Mouse (Mus musculus) ES-E14 (cell line): Measurements from ENCODE around the gene Wdfy4. TPM values are rescaled to one million over a fixed set of nuclear protein-coding genes. Genes with fewer than 3 reads are reported as not detected.

Experiments
- DNase-seq: peaks from one replicate; pipeline ENCODE4 v3.0.0-alpha.2; 2013; ENCODE audit warnings: low read depth, low spot score
- H3K27ac ChIP-seq: 2 replicates; pipeline ENCODE4 v1.5.1; 2012; ENCODE audit warnings: low read depth, mild to moderate bottlenecking, low read length, moderate library complexity, mixed read lengths; ENCODE audit not compliant: poor library complexity, insufficient read depth, severe bottlenecking
- H3K36me3 ChIP-seq: 2 replicates; pipeline ENCODE4 v1.6.1; 2012; ENCODE audit warnings: mild to moderate bottlenecking, low read length, moderate library complexity, mixed read lengths; ENCODE audit not compliant: control insufficient read depth, poor library complexity, insufficient read depth, severe bottlenecking
- H3K4me1 ChIP-seq, 2 experiments: fragments of 150-350 bp in 1 of 2; sonication (generic) in 1 of 2; 2 replicates each; pipeline ENCODE4 v1.6.1; 2012; ENCODE audit warnings: low read length in 2 of 2, mild to moderate bottlenecking in 1 of 2, mixed read lengths in 1 of 2; ENCODE audit not compliant: control insufficient read depth in 2 of 2, insufficient read depth in 2 of 2, poor library complexity in 1 of 2
- H3K4me3 ChIP-seq, 2 experiments: fragments of 150-350 bp in 1 of 2; sonication (generic) in 1 of 2; 2 replicates each; pipeline ENCODE4 v1.5.1; 2012; ENCODE audit warnings: low read length in 2 of 2, low read depth in 1 of 2, mild to moderate bottlenecking in 1 of 2, mixed read lengths in 1 of 2; ENCODE audit not compliant: insufficient read depth in 1 of 2, poor library complexity in 1 of 2, severe bottlenecking in 1 of 2
- H3K9ac ChIP-seq: 2 replicates; pipeline ENCODE4 v1.6.1; 2012; ENCODE audit warnings: low read depth, mild to moderate bottlenecking, low read length, mixed read lengths; ENCODE audit not compliant: poor library complexity, insufficient read depth, severe bottlenecking
- H3K9me3 ChIP-seq: fragments of 150-350 bp; sonication (generic); 2 replicates; pipeline ENCODE4 v1.6.1; 2012; ENCODE audit warnings: low read depth, mild to moderate bottlenecking, low read length; ENCODE audit not compliant: control insufficient read depth, insufficient read depth
- CHD2 ChIP-seq: IDR thresholded peaks from 2 replicates; pipeline ENCODE4 v1.6.1; 2014; ENCODE audit warnings: mild to moderate bottlenecking, low read depth, low read length, inconsistent platforms
- HCFC1 ChIP-seq: IDR thresholded peaks from 2 replicates; pipeline ENCODE4 v1.6.1; 2012; ENCODE audit warnings: low read length, inconsistent platforms, borderline replicate concordance; ENCODE audit not compliant: insufficient read depth
- MAFK ChIP-seq: IDR thresholded peaks from 2 replicates; pipeline ENCODE4 v1.6.1; 2014; ENCODE audit warnings: mild to moderate bottlenecking, low read depth, low read length, inconsistent platforms; ENCODE audit not compliant: insufficient read depth
- ZC3H11A ChIP-seq: IDR thresholded peaks from 2 replicates; pipeline ENCODE4 v1.6.1; 2012; ENCODE audit warnings: low read depth, mild to moderate bottlenecking, inconsistent platforms, low read length, borderline replicate concordance
- ZNF384 ChIP-seq: IDR thresholded peaks from 2 replicates; pipeline ENCODE4 v1.6.1; 2012; ENCODE audit warnings: low read depth, low read length, inconsistent platforms
- in situ Hi-C, 2 experiments: fragments of 600-800 bp; cut with MboI; formaldehyde crosslinking; loops; one replicate each; pipeline ENCODE4 v1.15.1; 2025; ENCODE audit warnings: low sequenced_read_pairs in 2 of 2, inconsistent platforms in 1 of 2; ENCODE audit not compliant: unreplicated experiment in 2 of 2
- total RNA-seq: library from RNA; depleted of rRNA; stranded (reverse); fragments of 300-350 nt; gene quantifications from 2 replicates; pipeline ENCODE4 v1.2.3, GENCODE M21; 2012

The Wdfy4 gene
- total RNA-seq, 1 experiment = 1.1 TPM

DNA sequence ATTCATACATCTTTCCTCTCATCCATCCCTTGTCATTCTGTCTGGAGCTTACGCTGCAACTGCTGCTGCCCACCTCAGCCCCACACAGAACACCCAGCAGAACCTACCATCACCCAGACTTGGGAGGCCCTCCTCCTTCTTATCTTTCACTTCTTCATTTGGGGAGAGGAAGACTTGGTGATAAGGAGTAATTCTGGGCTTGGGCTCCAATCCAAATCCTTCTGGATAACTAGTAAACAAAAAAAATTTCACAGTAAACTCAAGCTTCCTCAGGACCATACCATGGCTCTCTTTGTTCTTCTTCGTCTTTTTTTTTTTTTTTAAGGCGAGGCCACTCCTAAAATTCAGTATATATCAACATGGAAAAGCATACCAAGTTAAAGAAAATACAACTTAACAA is 112.0 kb downstream of the Wdfy4 start:
- no peaks in the 10 kb centered on the region for H3K9me3 ChIP-seq

DNA sequence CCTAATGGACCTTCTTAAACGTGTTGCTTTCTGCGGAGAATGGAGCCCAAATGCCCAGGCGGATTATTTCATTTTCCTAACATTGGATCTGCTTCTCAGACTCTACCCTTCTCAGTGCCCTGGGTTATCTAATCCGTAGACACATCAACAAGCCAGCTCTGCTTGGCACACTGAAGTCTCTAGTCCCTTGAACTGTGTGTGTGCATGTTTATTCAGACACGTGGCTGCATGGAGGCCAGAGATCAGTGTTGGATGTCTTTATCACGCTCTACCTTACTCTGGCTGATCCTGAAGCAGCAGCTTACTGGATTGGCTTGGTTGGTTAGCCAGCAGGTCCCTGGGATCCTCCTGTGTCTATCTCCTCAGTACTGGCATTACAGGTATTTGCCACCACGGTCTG is 113.0 kb downstream of the Wdfy4 start:
- no peak overlapping the region for H3K27ac ChIP-seq
- H3K4me3 ChIP-seq = no peak overlapping the region
- TF ChIP-seq HCFC1 (no peak), ZC3H11A (no peak), ZNF384 (no peak), CHD2 (no peak), MAFK (no peak)
- H3K9me3 ChIP-seq = no peaks in the 10 kb centered on the region
- no peaks in the 10 kb centered on the region for H3K4me1 ChIP-seq
- in situ Hi-C loops = no loop called here
- no peak for DNase-seq
- H3K36me3 ChIP-seq = no peaks in the 10 kb centered on the region
- H3K9ac ChIP-seq = no peak overlapping the region

More for the DNA sequence above, 112.0 kb downstream of the Wdfy4 start:
- no peak overlapping the region for H3K27ac ChIP-seq
- H3K36me3 ChIP-seq = no peaks in the 10 kb centered on the region
- no peak overlapping the region for H3K4me3 ChIP-seq
- H3K9ac ChIP-seq = no peak overlapping the region
- DNase-seq = no peak
- H3K4me1 ChIP-seq = no peaks in the 10 kb centered on the region
- TF ChIP-seq CHD2 (no peak), MAFK (no peak), HCFC1 (no peak), ZNF384 (no peak), ZC3H11A (no peak)
- in situ Hi-C loops = no loop called here

DNA sequence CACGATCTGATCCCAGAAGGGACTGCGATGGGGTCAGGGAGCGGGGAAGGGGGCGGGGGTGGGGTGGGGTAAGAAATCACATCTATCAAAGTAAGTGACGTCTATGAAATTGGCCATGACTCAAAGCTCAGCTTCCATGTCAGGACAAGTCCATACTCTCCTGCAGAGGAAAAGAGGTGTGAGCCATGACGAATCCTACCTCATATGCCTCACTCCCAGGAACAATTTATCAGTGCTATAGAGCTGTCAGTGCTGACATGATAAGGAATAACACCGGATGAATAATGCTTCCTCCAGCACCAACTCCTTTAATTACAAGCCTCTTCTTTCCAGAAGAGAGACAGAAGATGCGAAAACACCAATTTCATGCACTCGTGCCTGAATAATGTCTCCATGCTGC is 117.6 kb downstream of the Wdfy4 start:
- in situ Hi-C loops = no loop called here
- H3K4me1 ChIP-seq = no peaks in the 10 kb centered on the region
- no peak overlapping the region for H3K4me3 ChIP-seq
- DNase-seq = no peak
- no peaks in the 10 kb centered on the region for H3K9me3 ChIP-seq
- no peak overlapping the region for H3K9ac ChIP-seq
- no peaks in the 10 kb centered on the region for H3K36me3 ChIP-seq
- no peak for TF ChIP-seq HCFC1
- TF ChIP-seq CHD2 = no peak
- TF ChIP-seq ZC3H11A = no peak
- TF ChIP-seq ZNF384 = no peak
- TF ChIP-seq MAFK = no peak
- no peak overlapping the region for H3K27ac ChIP-seq

DNA sequence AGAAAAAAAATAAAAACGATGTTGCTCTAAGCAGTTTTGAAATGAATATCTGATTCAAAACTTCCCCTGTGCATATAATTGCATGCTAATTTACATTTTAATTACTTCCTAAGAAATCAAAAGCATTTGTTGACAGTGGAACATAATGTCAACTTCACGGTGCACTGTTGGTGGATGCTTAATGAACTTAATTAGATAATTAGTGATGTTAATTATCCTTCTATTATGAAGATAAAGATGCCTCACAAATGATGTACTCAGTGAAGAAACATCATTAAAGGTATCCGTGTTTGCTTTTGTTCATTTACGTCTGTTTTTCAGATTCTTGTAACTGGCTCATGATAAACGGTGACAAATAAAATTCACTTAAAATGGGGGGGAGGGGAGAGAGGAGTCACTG is 122.3 kb downstream of the Wdfy4 start:
- DNase-seq = no peak
- Histone ChIP-seq H3K9ac (no peak overlapping the region), H3K27ac (no peak overlapping the region), H3K36me3 (no peaks in the 10 kb centered on the region), H3K9me3 (no peaks in the 10 kb centered on the region), H3K4me3 (no peak overlapping the region), H3K4me1 (no peaks in the 10 kb centered on the region)
- in situ Hi-C loops = no loop called here
- TF ChIP-seq HCFC1 (no peak), MAFK (no peak), ZC3H11A (no peak), CHD2 (no peak), ZNF384 (no peak)
